Mouse (Mus musculus) liver, postnatal 0 days (tissue): ENCODE results near the gene Dlk1.

Experiments used
- CTCF ChIP-seq: sonication (generic); IDR thresholded peaks from 2 replicates; pipeline ENCODE4 v1.5.1; 2016; ENCODE audit warnings: antibody characterized with exemption, low read depth
- EP300 ChIP-seq: IDR thresholded peaks from 2 replicates; pipeline ENCODE4 v1.6.1; 2016; ENCODE audit warnings: antibody characterized with exemption, low read depth, mild to moderate bottlenecking

GRCm38 (mm10) chr12:109508495-109509454 lies 56.2 kb downstream of the Dlk1 start:
- no peak for TF ChIP-seq CTCF
- TF ChIP-seq EP300, result no peak
